Mouse (Mus musculus): ENCODE measurements around the gene Dirc2. TPM values are rescaled to one million over a fixed set of nuclear protein-coding genes. Genes with fewer than 3 reads are reported as not detected.

The Dirc2 gene
- total and polyA plus RNA-seq, 3 experiments, result 43.2 to 61.9 (median 49.9) TPM

GRCm38 (mm10) chr16:35677511-35678113 lies 91.5 kb downstream of the Dirc2 start:
- no peak overlapping the region for H3K9ac ChIP-seq (ENCODE audit: low read depth, low read length)
- no peaks in the 10 kb centered on the region for H3K27me3 ChIP-seq (ENCODE audit: control insufficient read depth, insufficient read depth, low read length)
- no peaks in the 10 kb centered on the region for H3K36me3 ChIP-seq (ENCODE audit: control insufficient read depth, insufficient read depth, low read length)
- DNase-seq, result no peak
- H3K79me2 ChIP-seq (replicated peaks; ENCODE audit: control insufficient read depth, insufficient read depth, low read length), result no peaks in the 10 kb centered on the region
- no peak overlapping the region for H3K4me3 ChIP-seq
- WGBS, result 43% methylated on average over 8 of the region's 8 CpGs
- intact Hi-C loops (cut with DNase I), result no loop called here
- TF ChIP-seq CTCF (IDR thresholded peaks at IDR 0.05) (no peak), EP300 (IDR thresholded peaks at IDR 0.05; ENCODE audit: insufficient read depth, low read depth, low read length) (no peak), POLR2A (IDR thresholded peaks at IDR 0.05; ENCODE audit: insufficient read depth, low read depth, low read length) (no peak)
- H3K4me1 ChIP-seq (ENCODE audit: control insufficient read depth, insufficient read depth, low read length), result peaks cover 2% of the 10 kb centered on the region; the same call in 1 of the 2 replicates
- no peak overlapping the region for H3K27ac ChIP-seq

DNA sequence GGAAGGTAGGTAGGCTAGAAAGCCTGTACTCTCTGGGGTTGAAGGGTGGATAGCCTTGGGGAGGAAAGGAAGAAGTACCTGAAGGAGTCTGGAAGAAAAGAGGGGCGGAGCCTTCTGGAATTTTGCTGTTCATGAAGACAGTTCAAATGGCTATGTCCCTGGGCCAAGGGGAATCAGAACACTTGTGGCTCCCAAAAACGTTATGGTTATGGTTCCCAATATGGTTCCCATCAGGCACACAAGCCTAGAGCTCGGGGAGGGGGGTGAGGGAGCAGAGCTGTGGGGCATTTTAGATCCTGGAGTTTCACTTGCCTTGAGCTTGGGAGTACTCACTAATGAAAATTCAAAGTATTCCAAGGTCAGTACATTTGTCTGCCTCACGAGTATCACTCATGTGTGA lies 104.3 kb downstream of the Dirc2 start:
- WGBS, result 77% methylated on average over 4 of the region's 4 CpGs
- intact Hi-C loops (cut with DNase I), result no loop called here
- Histone ChIP-seq H3K4me3 (no peak overlapping the region), H3K27ac (no peak overlapping the region), H3K27me3 (ENCODE audit: control insufficient read depth, insufficient read depth, low read length) (peaks cover 7% of the 10 kb centered on the region), H3K79me2 (replicated peaks; ENCODE audit: control insufficient read depth, insufficient read depth, low read length) (no peaks in the 10 kb centered on the region), H3K36me3 (ENCODE audit: control insufficient read depth, insufficient read depth, low read length) (no peaks in the 10 kb centered on the region), H3K9ac (ENCODE audit: low read depth, low read length) (no peak overlapping the region), H3K4me1 (ENCODE audit: control insufficient read depth, insufficient read depth, low read length) (no peaks in the 10 kb centered on the region)
- TF ChIP-seq EP300 (IDR thresholded peaks at IDR 0.05; ENCODE audit: insufficient read depth, low read depth, low read length), result no peak
- DNase-seq, result no peak

- WGBS, result 92% methylated on average over 9 of the region's 9 CpGs
- intact Hi-C loops (cut with DNase I), result no loop called here
- peaks cover 11% of the 10 kb centered on the region for H3K27me3 ChIP-seq (ENCODE audit: control insufficient read depth, insufficient read depth, low read length)
- no peak overlapping the region for H3K27ac ChIP-seq
- H3K79me2 ChIP-seq (replicated peaks; ENCODE audit: control insufficient read depth, insufficient read depth, low read length), result no peaks in the 10 kb centered on the region
- H3K4me3 ChIP-seq, result no peak overlapping the region
- no peak for DNase-seq
- TF ChIP-seq POLR2A (IDR thresholded peaks at IDR 0.05; ENCODE audit: insufficient read depth, low read depth, low read length), result no peak
- no peak for TF ChIP-seq CTCF (IDR thresholded peaks at IDR 0.05)
- TF ChIP-seq EP300 (IDR thresholded peaks at IDR 0.05; ENCODE audit: insufficient read depth, low read depth, low read length), result no peak
- no peaks in the 10 kb centered on the region for H3K36me3 ChIP-seq (ENCODE audit: control insufficient read depth, insufficient read depth, low read length)
- H3K9ac ChIP-seq (ENCODE audit: low read depth, low read length), result no peak overlapping the region
- no peaks in the 10 kb centered on the region for H3K4me1 ChIP-seq (ENCODE audit: control insufficient read depth, insufficient read depth, low read length)
Measured at GRCm38 (mm10) chr16:35663831-35664414, 105.2 kb downstream of the Dirc2 start.

DNA sequence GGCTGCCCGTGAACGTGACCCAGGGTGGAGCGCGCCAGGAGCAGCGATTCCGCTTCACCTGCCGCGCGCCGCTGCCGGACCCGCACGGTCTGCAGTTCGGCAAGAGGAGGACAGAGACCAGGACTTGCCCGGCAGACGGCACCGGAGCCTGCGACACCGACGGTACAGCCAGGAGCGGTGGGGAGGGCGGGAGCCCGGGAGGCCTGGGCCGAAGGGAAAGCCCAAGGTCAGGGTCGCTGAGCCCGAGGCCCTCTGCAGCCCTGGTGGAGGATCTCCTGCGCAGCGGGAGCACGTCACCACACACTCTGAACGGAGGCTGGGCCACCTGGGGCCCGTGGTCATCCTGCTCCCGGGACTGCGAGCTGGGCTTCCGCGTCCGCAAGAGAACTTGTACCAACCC lies 108.9 kb downstream of the Dirc2 start:
- peak overlapping the region; percentile 20 for H3K4me3 ChIP-seq
- no peaks in the 10 kb centered on the region for H3K4me1 ChIP-seq (ENCODE audit: control insufficient read depth, insufficient read depth, low read length)
- no peaks in the 10 kb centered on the region for H3K79me2 ChIP-seq (replicated peaks; ENCODE audit: control insufficient read depth, insufficient read depth, low read length)
- H3K36me3 ChIP-seq (ENCODE audit: control insufficient read depth, insufficient read depth, low read length), result no peaks in the 10 kb centered on the region
- H3K27ac ChIP-seq, result no peak overlapping the region
- intact Hi-C loops (cut with DNase I), result no loop called here
- H3K27me3 ChIP-seq (ENCODE audit: control insufficient read depth, insufficient read depth, low read length), result peaks cover 11% of the 10 kb centered on the region
- peak overlapping the region; percentile 19 for H3K9ac ChIP-seq (ENCODE audit: low read depth, low read length)
- peak in 1 of 2 experiments; percentile 24 for DNase-seq
- TF ChIP-seq EP300 (IDR thresholded peaks at IDR 0.05; ENCODE audit: insufficient read depth, low read depth, low read length), result no peak
- TF ChIP-seq CTCF (IDR thresholded peaks at IDR 0.05), result no peak
- TF ChIP-seq POLR2A (IDR thresholded peaks at IDR 0.05; ENCODE audit: insufficient read depth, low read depth, low read length), result no peak
- WGBS, result 13% methylated on average over 36 of the region's 36 CpGs

GRCm38 (mm10) chr16:35653951-35654350 lies 115.2 kb downstream of the Dirc2 start:
- Histone ChIP-seq H3K27me3 (ENCODE audit: control insufficient read depth, insufficient read depth, low read length) (no peaks in the 10 kb centered on the region), H3K36me3 (ENCODE audit: control insufficient read depth, insufficient read depth, low read length) (no peaks in the 10 kb centered on the region), H3K9ac (ENCODE audit: low read depth, low read length) (no peak overlapping the region), H3K4me1 (ENCODE audit: control insufficient read depth, insufficient read depth, low read length) (no peaks in the 10 kb centered on the region), H3K27ac (no peak overlapping the region), H3K79me2 (replicated peaks; ENCODE audit: control insufficient read depth, insufficient read depth, low read length) (no peaks in the 10 kb centered on the region), H3K4me3 (no peak overlapping the region)
- intact Hi-C loops (cut with DNase I), result no loop called here
- WGBS, result 85% methylated on average over 5 of the region's 5 CpGs
- TF ChIP-seq EP300 (IDR thresholded peaks at IDR 0.05; ENCODE audit: insufficient read depth, low read depth, low read length), result no peak
- no peak for TF ChIP-seq CTCF (IDR thresholded peaks at IDR 0.05)
- no peak for TF ChIP-seq POLR2A (IDR thresholded peaks at IDR 0.05; ENCODE audit: insufficient read depth, low read depth, low read length)
- DNase-seq, result no peak

- no peak overlapping the region for H3K4me3 ChIP-seq
- no peak overlapping the region for H3K27ac ChIP-seq
- no peaks in the 10 kb centered on the region for H3K36me3 ChIP-seq (ENCODE audit: control insufficient read depth, insufficient read depth, low read length)
- DNase-seq, result no peak
- intact Hi-C loops (cut with DNase I), result no loop called here
- H3K9ac ChIP-seq (ENCODE audit: low read depth, low read length), result no peak overlapping the region
- 77% methylated on average over 3 of the region's 3 CpGs for WGBS
- TF ChIP-seq CTCF (IDR thresholded peaks at IDR 0.05) (no peak), POLR2A (IDR thresholded peaks at IDR 0.05; ENCODE audit: insufficient read depth, low read depth, low read length) (no peak), EP300 (IDR thresholded peaks at IDR 0.05; ENCODE audit: insufficient read depth, low read depth, low read length) (no peak)
- no peaks in the 10 kb centered on the region for H3K27me3 ChIP-seq (ENCODE audit: control insufficient read depth, insufficient read depth, low read length)
- H3K79me2 ChIP-seq (replicated peaks; ENCODE audit: control insufficient read depth, insufficient read depth, low read length), result no peaks in the 10 kb centered on the region
- no peaks in the 10 kb centered on the region for H3K4me1 ChIP-seq (ENCODE audit: control insufficient read depth, insufficient read depth, low read length)
Measured at GRCm38 (mm10) chr16:35652706-35653105, 116.5 kb downstream of the Dirc2 start.
